Mouse (Mus musculus): Measurements from ENCODE around the gene St3gal5.

The St3gal5 gene

DNA sequence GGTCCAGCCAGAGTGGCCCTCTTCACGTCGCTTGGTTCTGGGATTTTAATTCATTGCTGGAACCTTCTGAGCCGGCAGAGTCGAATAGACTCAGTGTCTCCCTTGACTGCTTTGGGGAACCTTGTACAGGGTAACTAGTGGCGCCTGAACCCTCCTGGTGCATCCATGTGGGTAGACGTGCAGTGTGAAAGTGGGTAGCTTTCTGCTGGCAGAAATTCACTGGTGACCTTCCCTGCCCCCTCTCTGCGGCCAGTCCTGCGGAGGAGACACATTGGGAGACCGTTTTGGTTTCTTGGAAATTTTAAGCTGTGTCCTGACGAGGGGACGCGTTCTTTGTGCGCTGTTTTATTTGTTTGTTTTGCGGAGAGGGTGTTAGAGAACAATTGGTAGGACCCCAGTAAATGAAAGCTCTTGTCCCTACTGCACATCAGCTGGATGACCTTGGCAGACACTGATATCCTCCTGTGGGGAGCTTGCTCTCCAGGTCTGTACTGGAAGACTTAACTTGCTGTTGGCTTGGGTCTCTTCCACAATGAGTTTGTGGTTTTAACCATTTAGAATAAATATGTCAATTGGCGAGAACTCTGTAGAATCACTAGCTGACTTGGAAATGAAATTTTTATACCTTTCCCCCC is 746 bp downstream of the St3gal5 start:
- no peak for DNase-seq (ENCODE audit: low spot score in 2 of 2)

- DNase-seq (ENCODE audit: low spot score in 2 of 2): no peak
Observed at GRCm38 (mm10) chr6:72098691-72099090, 1.3 kb downstream of the St3gal5 start.

DNA sequence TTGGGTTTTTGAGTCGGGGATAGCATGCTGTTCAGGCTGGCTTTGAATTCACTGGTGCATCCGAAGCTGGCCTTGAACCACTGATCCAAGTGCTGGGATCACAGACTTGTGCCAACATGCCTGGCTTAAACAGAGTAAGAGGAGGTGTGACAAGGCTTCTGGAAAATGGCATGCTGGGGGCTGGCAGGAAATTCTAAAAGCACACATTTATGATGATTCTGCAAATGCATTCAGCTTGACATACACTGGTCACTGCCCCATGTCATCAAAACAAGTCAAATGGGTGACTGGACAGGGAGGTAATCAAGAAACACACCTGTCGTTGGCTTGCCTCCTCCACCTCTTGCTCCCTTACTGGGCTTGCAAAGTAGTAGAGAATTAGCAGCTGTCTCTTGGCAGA is 1.9 kb downstream of the St3gal5 start:
- DNase-seq (ENCODE audit: low spot score in 2 of 2): no peak

GRCm38 (mm10) chr6:72100171-72100570 is 2.8 kb downstream of the St3gal5 start:
- DNase-seq (ENCODE audit: low spot score in 2 of 2): no peak

DNA sequence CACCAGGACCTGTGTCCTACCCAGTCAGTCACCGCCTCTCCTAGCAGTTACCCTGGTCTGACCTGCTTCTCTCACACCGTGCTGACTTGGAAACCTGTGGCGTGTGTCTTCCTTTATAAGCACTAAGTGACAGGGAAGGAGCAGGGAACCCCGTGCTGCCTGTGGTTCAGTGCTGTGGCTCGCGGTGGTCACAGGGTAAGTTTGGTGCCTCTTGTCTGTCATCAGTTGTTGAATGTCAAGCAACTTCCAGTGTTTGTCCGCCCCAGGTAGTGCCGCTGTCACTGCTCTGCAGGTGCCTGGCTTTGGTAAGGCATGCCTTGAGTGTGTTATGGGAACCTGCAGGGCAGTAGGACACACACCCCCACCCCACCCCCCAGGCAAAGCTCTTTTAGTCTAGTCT is 3.5 kb downstream of the St3gal5 start:
- DNase-seq (ENCODE audit: low spot score in 2 of 2): no peak

GRCm38 (mm10) chr6:72101386-72101785 is 4.0 kb downstream of the St3gal5 start:
- DNase-seq (ENCODE audit: low spot score in 2 of 2): no peak

- DNase-seq (ENCODE audit: low spot score in 2 of 2): no peak
Observed at GRCm38 (mm10) chr6:72102066-72102465, 4.7 kb downstream of the St3gal5 start.

DNA sequence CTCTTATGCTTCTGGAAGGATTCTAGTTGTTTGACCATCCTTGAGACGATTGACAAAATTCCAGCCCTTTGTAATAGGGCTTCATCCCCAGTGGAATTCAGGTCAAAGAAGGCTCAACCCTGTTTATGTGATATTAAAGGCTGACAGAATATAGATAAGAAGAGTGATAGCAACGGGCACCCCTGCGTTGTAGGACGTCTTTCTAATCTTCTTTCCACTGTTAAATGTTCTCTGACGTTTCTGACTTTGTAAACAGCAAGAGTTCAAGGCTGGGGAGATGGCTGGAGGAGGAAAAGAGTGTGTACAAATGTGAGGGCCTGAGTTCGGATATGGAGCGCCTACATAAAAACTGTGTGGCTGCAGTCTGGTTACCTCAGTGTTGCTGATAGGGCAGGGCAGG is 7.1 kb downstream of the St3gal5 start:
- no peak for DNase-seq (ENCODE audit: low spot score in 2 of 2)

DNA sequence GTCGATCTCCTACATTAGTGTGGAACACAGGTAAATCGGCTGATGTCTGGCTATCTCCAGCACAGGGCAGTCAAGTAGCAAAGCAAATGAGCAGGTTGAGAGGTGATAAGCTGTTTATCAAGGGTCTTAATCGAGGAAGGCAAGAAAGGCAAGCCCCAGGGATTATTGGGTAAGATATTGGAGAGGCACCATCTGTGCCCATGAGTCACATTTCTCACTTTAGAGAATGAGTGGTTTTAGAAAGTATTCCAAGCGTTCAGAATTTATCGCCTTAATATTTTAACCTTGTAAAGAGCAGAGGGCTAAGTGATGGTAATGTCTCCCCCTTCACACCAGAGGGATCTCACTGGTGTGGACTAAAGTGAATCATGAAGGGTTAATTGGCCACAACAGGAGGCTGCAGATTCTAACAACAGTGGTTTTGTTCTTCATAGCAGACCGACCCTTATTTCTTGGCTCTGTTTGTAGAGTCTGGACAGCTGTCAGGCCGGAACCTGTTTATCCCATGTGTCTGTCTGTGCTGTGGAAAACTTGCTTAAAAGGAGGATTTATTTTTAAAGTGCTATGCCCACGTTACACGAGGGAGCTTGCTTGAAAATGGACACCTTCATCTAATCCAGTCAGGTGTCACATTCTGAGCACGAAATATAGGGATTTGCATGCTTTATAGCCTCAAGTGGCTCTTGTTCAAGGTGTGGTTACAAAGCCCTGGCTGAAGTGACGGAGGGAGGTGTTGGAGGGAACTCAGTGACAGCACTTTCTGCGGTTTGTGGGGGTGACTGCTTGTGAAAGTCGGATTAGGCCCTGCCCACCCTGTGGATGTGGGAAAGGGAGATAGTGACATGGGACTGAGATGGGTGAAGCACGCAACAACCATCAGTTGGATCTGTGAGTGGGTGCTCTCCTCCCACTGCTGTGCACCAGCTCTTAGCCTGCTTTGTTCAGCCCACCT is 11.8 kb downstream of the St3gal5 start:
- DNase-seq (ENCODE audit: low spot score in 2 of 2): no peak

GRCm38 (mm10) chr6:72110577-72110976 is 13.2 kb downstream of the St3gal5 start:
- no peak for DNase-seq (ENCODE audit: low spot score in 2 of 2)

DNA sequence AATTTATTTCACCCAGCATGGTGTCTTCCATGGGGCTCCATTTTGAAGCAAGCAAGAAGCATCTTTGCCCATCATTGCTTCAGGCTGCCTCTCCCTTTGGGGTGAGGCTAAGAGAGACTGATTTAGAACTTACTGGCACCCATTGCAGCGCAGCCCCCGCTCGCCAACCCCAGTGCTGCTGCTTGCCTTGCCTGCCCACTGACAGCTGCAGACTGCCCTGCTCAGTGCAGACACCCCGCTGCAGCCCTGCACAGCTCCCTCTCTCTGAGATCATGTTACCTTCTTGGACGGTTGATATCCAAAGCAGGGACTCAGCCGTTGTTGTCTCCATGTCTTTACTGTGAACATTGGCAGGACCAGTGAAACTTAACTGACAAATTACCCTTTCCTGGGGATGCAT is 15.2 kb downstream of the St3gal5 start:
- DNase-seq (ENCODE audit: low spot score in 2 of 2): no peak

DNA sequence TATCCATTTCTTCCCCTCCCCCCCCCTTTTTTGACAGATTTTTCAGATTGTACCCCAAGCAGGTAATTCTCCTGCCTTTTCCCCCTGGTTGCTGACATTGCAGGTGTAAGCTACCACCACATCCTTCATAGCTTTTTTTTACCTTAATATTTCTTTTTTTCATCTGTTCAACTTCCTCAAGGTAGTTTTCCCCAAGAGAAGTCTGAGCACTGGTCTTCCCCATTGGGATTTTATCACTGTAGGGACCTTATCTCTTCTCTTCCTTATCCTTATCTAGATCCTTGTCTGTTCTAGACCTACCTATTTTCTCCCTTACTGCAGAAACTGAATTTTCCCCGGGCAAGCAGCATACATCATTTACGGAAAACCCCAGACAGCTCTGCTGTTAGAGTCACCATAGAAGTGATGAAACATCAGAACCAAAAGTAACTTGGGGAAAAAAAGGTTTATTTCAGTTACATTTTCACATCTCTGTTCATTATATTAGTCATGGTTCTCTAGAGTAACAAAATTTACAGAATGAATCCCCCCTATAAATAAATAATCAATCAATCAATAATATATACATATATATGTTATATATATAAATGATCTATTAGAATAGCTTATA is 15.8 kb downstream of the St3gal5 start:
- DNase-seq (ENCODE audit: low spot score in 2 of 2): no peak

DNA sequence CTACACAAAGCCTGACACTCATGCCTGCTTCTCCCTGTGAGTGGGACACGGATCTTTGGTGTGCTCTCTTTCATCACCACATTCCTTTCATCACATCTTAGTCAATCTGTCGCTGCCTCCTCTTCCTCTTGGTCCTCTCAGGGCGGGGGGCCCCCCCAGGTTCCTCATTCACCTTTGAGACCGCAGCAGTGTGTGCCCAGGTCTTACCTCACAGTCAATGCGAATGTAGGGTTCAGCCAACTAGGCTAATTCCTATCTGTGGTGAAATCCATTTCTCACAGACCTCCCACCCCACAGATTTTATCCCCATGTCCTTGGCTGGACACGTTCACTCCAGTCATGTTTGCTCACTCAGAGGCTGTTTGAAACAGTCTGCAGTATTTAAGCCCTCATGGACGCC is 17.5 kb downstream of the St3gal5 start:
- DNase-seq (ENCODE audit: low spot score in 2 of 2): no peak

DNA sequence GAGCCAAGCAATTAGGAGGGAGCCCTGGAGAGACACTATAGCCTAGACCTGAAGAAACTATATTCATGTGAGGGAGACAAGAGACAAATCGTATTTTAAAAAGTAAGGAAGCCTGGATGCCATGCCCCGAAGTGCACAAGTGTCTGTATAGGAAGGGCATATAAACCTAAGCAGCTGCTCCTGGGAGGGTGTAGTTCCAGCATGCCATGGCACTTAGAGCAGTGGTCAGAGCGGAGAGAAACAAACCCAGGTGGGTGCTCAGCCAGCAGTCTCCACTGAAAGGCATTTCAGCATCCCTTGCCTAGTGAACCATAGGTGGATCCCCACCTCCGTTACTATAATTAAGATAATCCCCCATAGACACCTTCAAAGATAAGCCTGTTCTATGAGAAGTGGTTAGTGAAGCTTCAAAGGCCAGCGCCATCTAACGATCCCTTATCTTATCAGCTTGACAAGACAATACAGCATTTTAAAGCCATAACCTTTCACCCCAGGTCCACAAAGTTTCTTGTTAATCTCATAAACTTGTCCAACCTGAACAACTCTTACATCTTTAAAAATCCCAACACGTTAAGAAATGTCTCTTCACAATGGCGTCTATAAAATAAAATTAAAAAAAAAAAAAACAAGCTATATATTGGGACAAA is 20.1 kb downstream of the St3gal5 start:
- DNase-seq (ENCODE audit: low spot score in 2 of 2): no peak

DNA sequence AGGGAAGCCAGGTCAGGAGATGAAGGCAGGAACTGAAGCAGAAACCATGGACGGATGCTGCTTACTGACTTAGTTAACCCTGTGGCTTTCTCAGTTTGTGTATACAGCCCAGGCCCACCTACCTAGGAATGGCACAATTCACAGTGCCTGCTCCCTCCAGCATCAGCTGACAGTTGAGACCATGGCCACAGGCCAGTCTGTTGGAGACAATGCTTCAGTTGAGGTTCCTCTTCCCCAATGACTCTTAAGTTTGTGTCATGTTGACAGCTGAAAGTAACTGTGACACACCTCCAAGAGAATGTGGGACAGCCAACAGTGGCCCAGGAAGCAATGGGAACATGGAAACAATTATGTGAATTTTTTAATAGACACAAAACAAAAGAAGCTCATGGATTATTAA is 22.5 kb downstream of the St3gal5 start:
- no peak for DNase-seq (ENCODE audit: low spot score in 2 of 2)

GRCm38 (mm10) chr6:72121301-72121700 is 23.9 kb downstream of the St3gal5 start:
- DNase-seq (ENCODE audit: low spot score in 2 of 2): no peak

DNA sequence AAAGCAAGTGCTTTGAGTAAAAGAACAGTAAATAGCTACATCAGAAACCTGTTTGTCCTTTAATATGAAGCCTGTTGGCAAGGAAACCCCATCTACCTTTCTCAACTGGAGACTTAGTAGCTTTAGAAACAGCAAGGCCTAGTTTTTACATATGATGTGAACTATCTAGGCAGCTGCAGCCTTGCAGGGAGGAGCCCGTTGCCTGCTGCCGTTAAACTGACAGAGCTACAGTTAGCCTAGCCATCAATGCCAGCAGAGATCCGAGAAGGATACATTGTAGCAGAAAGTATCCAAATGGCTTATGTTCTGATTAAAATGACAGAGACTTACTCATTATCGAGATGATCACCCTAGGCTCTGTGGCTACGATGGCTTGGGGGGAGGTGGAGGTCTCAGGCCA is 25.1 kb downstream of the St3gal5 start:
- no peak for DNase-seq (ENCODE audit: low spot score in 2 of 2)

GRCm38 (mm10) chr6:72124315-72125103 is 27.1 kb downstream of the St3gal5 start:
- DNase-seq (ENCODE audit: low spot score in 2 of 2): no peak

- no peak for DNase-seq (ENCODE audit: low spot score in 2 of 2)
Observed at GRCm38 (mm10) chr6:72126128-72126917, 28.9 kb downstream of the St3gal5 start.

GRCm38 (mm10) chr6:72130056-72130455 is 32.7 kb downstream of the St3gal5 start:
- no peak for DNase-seq (ENCODE audit: low spot score in 2 of 2)
